Mouse (Mus musculus) testis, adult 2 months (tissue): ENCODE measurements around the gene Slc5a4a. TPM values are rescaled to one million over a fixed set of nuclear protein-coding genes. Genes with fewer than 3 reads are reported as not detected.

Experiments
- H3K27ac ChIP-seq: fragments of 200-500 bp; 2 replicates; pipeline ENCODE4 v1.5.1; 2012; ENCODE audit warnings: low read depth, low read length; ENCODE audit not compliant: control insufficient read depth, insufficient read depth
- H3K27me3 ChIP-seq: fragments of 200-500 bp; 2 replicates; pipeline ENCODE4 v1.6.1; 2012; ENCODE audit warnings: mild to moderate bottlenecking, low read length, moderate library complexity; ENCODE audit not compliant: control insufficient read depth, insufficient read depth
- H3K36me3 ChIP-seq: fragments of 200-500 bp; 2 replicates; pipeline ENCODE4 v1.6.1; 2012; ENCODE audit warnings: mild to moderate bottlenecking, low read length; ENCODE audit not compliant: control insufficient read depth, insufficient read depth
- H3K4me1 ChIP-seq: fragments of 200-500 bp; 2 replicates; pipeline ENCODE4 v1.6.1; 2012; ENCODE audit warnings: low read length; ENCODE audit not compliant: control insufficient read depth, insufficient read depth
- H3K4me3 ChIP-seq: fragments of 200-500 bp; 2 replicates; pipeline ENCODE4 v1.5.1; 2012; ENCODE audit warnings: low read depth, mild to moderate bottlenecking, low read length, moderate library complexity, mixed read lengths; ENCODE audit not compliant: control insufficient read depth
- CTCF ChIP-seq: fragments of 200-500 bp; IDR thresholded peaks from 2 replicates; pipeline ENCODE4 v1.5.1; 2012; ENCODE audit warnings: low read depth, mild to moderate bottlenecking, inconsistent platforms, low read length, moderate library complexity; ENCODE audit not compliant: control insufficient read depth, insufficient read depth, insufficient replicate concordance
- POLR2A ChIP-seq: fragments of 200-500 bp; IDR thresholded peaks from 2 replicates; pipeline ENCODE4 v1.6.1; 2012; ENCODE audit warnings: low read depth, mild to moderate bottlenecking, inconsistent platforms, low read length, moderate library complexity; ENCODE audit not compliant: control insufficient read depth
- polyA plus RNA-seq: library from polyadenylated mRNA; depleted of rRNA; stranded (reverse); fragments of >200 nt; gene quantifications from 2 replicates; pipeline ENCODE4 v1.2.3, GENCODE M21; 2012

Gene Slc5a4a
- polyA plus RNA-seq, 1 experiment: 0.53 TPM

GRCm38 (mm10) chr10:76136318-76136717 is 10.9 kb upstream of the Slc5a4a start:
- Histone ChIP-seq H3K4me3 (no peak overlapping the region), H3K4me1 (no peaks in the 10 kb centered on the region), H3K27me3 (no peaks in the 10 kb centered on the region), H3K36me3 (no peaks in the 10 kb centered on the region), H3K27ac (no peak overlapping the region)
- TF ChIP-seq CTCF (no peak), POLR2A (no peak)

GRCm38 (mm10) chr10:76146846-76147245 is 405 bp upstream of the Slc5a4a start:
- no peaks in the 10 kb centered on the region for H3K36me3 ChIP-seq
- H3K27me3 ChIP-seq: no peaks in the 10 kb centered on the region
- no peaks in the 10 kb centered on the region for H3K4me1 ChIP-seq
- no peak overlapping the region for H3K4me3 ChIP-seq
- no peak overlapping the region for H3K27ac ChIP-seq
- TF ChIP-seq POLR2A: no peak
- no peak for TF ChIP-seq CTCF

GRCm38 (mm10) chr10:76155911-76156310 is 8.7 kb downstream of the Slc5a4a start:
- Histone ChIP-seq H3K36me3 (no peaks in the 10 kb centered on the region), H3K27me3 (no peaks in the 10 kb centered on the region), H3K4me3 (no peak overlapping the region), H3K4me1 (no peaks in the 10 kb centered on the region), H3K27ac (no peak overlapping the region)
- no peak for TF ChIP-seq CTCF
- TF ChIP-seq POLR2A: no peak

GRCm38 (mm10) chr10:76157528-76157927 is 10.3 kb downstream of the Slc5a4a start:
- H3K27ac ChIP-seq: no peak overlapping the region
- TF ChIP-seq POLR2A: no peak
- no peak for TF ChIP-seq CTCF
- no peaks in the 10 kb centered on the region for H3K27me3 ChIP-seq
- no peak overlapping the region for H3K4me3 ChIP-seq
- no peaks in the 10 kb centered on the region for H3K4me1 ChIP-seq
- H3K36me3 ChIP-seq: no peaks in the 10 kb centered on the region

GRCm38 (mm10) chr10:76158009-76158408 is 10.8 kb downstream of the Slc5a4a start:
- TF ChIP-seq POLR2A: no peak
- TF ChIP-seq CTCF: no peak
- Histone ChIP-seq H3K27me3 (no peaks in the 10 kb centered on the region), H3K4me3 (no peak overlapping the region), H3K27ac (no peak overlapping the region), H3K4me1 (no peaks in the 10 kb centered on the region), H3K36me3 (no peaks in the 10 kb centered on the region)

GRCm38 (mm10) chr10:76174899-76175298 is 27.6 kb downstream of the Slc5a4a start:
- H3K4me1 ChIP-seq: no peaks in the 10 kb centered on the region
- no peaks in the 10 kb centered on the region for H3K27me3 ChIP-seq
- no peak overlapping the region for H3K27ac ChIP-seq
- no peak overlapping the region for H3K4me3 ChIP-seq
- TF ChIP-seq CTCF (no peak), POLR2A (no peak)
- H3K36me3 ChIP-seq: no peaks in the 10 kb centered on the region

- no peak overlapping the region for H3K4me3 ChIP-seq
- TF ChIP-seq CTCF: no peak
- TF ChIP-seq POLR2A: no peak
These were observed 38.0 kb downstream of the Slc5a4a start for GRCm38 (mm10) chr10:76185216-76185615.

GRCm38 (mm10) chr10:76188010-76188409 is 40.8 kb downstream of the Slc5a4a start:
- no peaks in the 10 kb centered on the region for H3K4me1 ChIP-seq
- TF ChIP-seq CTCF (no peak), POLR2A (no peak)
- no peak overlapping the region for H3K27ac ChIP-seq
- H3K4me3 ChIP-seq: no peak overlapping the region
- H3K27me3 ChIP-seq: no peaks in the 10 kb centered on the region
- H3K36me3 ChIP-seq: no peaks in the 10 kb centered on the region

More at GRCm38 (mm10) chr10:76185216-76185615, 38.0 kb downstream of the Slc5a4a start:
- Histone ChIP-seq H3K36me3 (no peaks in the 10 kb centered on the region), H3K4me1 (no peaks in the 10 kb centered on the region), H3K27ac (no peak overlapping the region), H3K27me3 (no peaks in the 10 kb centered on the region)
